Mouse (Mus musculus): ENCODE measurements around the gene Slc35a3.
"Not testable (repeated sequence)": the region's sequence is repeated elsewhere in the genome, so short reads cannot be mapped to it uniquely, and the experiment has no call there.

Slc35a3 gene

GRCm38 (mm10) chr3:116695666-116695985 lies 17.0 kb downstream of the Slc35a3 start:
- DNase-seq: no peak

GRCm38 (mm10) chr3:116694955-116695665 lies 17.5 kb downstream of the Slc35a3 start:
- no peak for DNase-seq

DNA sequence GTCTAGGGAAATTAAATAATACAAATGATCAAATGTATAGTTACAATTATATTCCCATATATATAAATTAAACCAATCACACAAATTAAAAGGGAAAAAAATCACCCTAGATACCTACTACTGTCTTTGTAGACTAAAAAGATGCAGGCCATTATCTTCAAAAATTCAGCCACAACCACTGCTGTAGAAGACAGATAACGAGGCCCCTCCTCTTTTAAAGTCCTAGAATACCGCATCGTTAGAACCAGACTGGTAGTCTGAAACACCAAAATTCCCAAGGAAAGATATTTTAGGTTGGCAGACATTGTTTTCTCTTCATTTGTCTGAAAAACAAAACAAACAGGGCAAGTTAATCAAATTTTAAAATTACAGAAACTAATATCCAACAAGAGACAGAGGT lies 18.3 kb downstream of the Slc35a3 start:
- DNase-seq: no peak

DNA sequence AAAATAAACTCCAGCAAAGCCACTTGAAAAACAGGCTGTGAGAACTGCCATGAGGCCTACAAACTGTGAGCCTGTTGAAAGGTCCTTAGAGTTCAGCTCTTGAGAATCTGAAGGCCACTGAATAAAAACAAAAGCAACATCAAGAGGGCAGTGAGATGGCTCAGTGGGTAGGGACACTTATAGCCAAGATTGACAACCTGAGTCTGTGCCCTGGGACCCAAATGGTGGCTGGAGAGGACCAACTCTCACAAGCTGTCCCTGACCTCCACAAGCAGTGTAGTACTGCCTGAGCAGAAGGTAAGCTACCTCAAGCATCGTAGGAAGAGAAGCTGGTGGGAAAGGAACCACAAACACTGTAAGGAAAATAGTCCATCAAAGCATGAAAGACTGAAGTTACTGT lies 31.5 kb downstream of the Slc35a3 start, which contains the start of gene Gm43191:
TSS of gene Gm43191 (minus strand) at position 101 of the 400 bp plus-strand sequence.
- DNase-seq: no peak

DNA sequence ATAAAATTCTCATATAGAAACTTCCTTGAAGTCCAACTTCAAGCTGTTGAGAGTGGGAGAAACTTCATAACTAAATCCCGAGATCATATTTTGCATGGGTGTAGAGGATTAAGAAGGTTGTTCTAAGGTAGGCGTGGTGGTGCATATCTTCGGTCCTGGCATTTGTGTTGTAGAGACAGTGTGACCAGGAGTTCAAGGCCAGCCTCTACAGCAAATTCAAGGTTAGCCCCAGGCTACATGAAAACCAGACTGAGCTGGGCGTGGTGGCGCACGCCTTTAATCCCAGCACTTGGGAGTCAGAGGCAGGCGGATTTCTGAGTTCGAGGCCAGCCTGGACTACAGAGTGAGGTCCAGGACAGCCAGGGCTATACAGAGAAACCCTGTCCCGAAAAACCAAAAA lies 48.4 kb downstream of the Slc35a3 start:
- not testable (repeated sequence) for DNase-seq

DNA sequence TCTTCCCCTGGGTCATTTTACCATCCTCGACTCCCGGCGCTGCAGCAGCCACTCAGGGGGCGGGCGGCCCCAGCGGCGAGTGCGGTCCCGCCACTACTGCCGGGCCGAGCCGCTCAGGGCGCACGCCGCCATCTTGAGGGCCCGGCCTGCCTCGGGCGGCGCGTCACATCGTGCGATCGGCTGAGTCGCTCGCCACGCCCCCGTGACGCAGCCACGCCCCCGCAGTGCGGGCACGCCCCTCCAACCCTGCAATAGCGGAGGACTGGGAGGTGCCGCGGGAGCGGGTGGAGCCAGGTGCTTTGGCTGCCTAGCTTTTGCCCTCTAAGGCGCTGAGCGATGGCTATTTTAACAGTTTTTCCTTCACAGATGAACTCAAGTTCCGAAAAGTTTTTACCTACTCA lies 50.2 kb downstream of the Slc35a3 start, which contains the start of gene Mfsd14a:
TSS of gene Mfsd14a (minus strand) at position 215 of the 401 bp plus-strand sequence.
- peak; percentile 99 to 100 for DNase-seq

DNA sequence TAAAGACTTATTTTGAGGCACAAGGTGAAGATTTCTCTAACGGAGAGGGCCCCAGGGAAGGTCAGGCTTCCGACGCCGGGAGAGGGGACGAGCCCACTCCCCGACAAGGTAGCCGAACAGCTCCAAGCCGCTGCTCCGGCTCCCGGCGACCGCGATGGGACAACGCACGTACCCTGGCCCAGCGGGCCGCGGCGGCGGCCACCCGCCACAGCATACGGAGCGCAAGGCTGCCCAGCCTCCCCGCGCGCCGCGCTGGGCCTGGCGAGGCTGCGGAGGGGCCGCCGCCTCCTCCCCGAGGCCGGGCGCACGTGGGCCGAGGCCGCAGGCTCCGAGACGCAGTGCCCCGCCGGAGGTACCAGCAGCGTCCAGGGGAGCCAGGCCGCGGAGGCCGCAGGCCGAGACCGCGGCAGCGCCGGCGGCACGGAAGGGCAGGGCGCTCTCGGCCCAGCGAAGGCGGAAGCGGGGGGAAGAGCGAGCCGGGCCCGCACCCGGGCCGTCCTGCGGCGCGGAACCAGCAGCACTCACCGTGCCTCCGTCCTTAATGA lies 50.7 kb downstream of the Slc35a3 start:
- no peak for DNase-seq

- no peak for DNase-seq
Measured at GRCm38 (mm10) chr3:116661288-116661869, 51.3 kb downstream of the Slc35a3 start.

- no peak for DNase-seq
Measured at GRCm38 (mm10) chr3:116659856-116660430, 52.7 kb downstream of the Slc35a3 start.

- no peak for DNase-seq
Measured at GRCm38 (mm10) chr3:116658928-116659565, 53.6 kb downstream of the Slc35a3 start.

GRCm38 (mm10) chr3:116656184-116656965 lies 56.3 kb downstream of the Slc35a3 start:
- DNase-seq: no peak

GRCm38 (mm10) chr3:116654051-116654450 lies 58.6 kb downstream of the Slc35a3 start:
- not testable (repeated sequence) for DNase-seq

GRCm38 (mm10) chr3:116653278-116653945 lies 59.2 kb downstream of the Slc35a3 start:
- DNase-seq: no peak

DNA sequence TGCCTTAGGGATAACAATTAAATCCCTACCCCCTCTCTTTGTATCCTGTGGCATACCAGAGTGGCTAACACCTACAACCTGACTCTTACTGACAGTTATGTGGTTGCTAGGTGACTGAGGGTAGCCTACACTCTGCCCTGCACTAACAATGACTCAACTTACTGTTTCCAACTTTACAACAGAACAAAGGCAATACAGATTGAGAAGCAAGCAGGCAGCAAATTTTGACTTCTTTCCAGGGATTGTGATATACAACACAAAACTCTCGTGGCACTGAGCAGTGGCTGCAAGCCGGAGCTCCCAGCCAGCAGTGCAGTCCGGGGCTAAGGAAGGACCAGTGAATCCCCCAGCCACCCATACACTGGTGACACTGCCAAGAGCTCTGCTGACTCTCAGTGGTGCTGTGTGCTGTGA lies 60.6 kb downstream of the Slc35a3 start:
- no peak for DNase-seq

DNA sequence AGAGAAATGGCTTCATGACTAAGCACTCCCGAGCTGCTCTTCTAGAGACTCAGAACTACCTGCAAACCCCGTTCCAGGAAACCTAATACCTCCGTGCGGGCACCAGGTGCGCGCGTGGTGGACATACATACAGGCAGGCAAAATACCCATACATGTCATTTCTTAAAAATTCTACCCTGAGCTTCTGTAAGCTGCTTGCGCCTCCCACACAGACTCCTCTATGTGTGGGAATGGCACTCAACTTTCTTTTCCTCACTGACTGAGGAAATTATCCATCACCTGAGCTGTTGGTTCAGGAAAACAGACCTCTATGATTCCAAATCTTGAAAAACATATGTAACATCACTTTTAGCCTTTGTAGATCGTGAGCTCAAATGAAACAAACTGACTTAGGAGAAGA lies 61.9 kb downstream of the Slc35a3 start:
- DNase-seq: no peak

GRCm38 (mm10) chr3:116648805-116649204 lies 63.8 kb downstream of the Slc35a3 start:
- DNase-seq: no peak

GRCm38 (mm10) chr3:116646387-116646786 lies 66.2 kb downstream of the Slc35a3 start:
- no peak for DNase-seq

DNA sequence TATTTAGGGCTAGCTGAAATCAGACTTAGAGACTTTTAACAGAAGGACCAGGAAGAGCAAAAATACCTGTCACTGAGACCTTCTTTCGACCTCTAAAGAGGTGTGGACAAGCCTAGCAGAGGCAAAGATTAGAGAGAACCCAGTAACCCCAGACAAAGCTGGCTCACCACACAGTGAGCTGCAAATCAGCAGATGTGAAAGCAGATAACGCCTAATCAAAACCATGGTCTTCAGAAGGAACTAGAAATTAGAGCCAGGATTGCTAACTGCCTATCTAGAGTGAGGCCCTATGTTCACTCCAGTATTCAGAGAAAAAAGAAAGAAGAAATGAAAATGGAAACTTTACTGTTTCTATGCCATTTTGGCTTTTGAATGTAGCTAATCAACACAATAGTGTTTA lies 70.3 kb downstream of the Slc35a3 start:
- no peak for DNase-seq

DNA sequence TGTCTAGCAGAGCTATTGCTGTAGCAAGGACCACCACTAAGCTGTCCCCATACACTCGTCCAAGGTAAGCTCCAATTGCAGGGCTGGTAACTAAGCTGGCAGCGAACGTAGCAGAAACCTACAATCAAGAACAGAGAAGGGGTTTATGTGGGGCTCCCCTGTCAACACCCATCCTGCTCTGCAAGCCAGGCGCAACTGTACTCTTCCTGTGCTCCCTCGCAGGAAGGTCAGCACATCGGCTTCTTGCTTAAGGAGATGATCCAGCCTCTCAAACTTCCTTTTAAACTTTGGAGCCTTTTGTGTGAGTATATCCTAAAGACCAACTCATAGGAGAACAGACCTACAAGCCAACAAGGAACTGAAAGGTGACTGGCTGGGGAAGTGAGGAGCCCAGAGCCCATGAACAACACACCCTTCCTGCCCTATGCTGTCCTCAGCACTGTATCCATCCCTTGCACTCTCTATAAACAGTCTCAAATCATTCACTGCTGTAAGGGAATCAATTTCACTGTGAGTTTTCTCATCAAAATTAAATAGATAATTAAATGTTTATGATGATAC lies 70.7 kb downstream of the Slc35a3 start:
- no peak for DNase-seq

DNA sequence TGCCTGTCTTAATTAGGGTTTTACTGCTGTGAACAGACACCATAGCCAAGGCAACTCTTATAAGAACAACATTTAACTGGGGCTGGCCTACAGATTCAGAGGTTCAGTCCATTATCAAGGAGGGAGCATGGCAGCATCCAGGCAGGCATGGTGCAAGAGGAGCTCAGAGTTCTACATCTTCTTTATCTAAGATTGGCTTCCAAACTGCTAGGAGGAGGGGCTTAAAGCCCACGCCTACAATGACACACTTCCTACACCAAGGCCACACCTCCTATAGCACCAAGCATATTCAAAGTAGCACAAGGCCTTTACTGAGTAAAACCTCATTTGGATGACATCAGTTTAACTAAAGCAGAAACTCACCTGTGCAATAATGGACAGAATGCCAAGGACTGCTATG lies 72.6 kb downstream of the Slc35a3 start:
- no peak for DNase-seq

- DNase-seq: no peak
Measured at GRCm38 (mm10) chr3:116638572-116638971, 74.1 kb downstream of the Slc35a3 start.

All from thymus, postnatal 36 days (tissue).